Mouse (Mus musculus) forebrain, embryonic 16.5 days (tissue): ENCODE measurements around the gene Gm38392. TPM values are rescaled to one million over a fixed set of nuclear protein-coding genes. Genes with fewer than 3 reads are reported as not detected.

Experiments used
- ATAC-seq: fragments of 200-750 bp; cut with Nextera tagmentation; 2 replicates; pipeline ENCODE4 v1.8.0; 2017; ENCODE audit warnings: mild to moderate bottlenecking, moderate library complexity
- H3K27ac ChIP-seq: fragments of 300-500 bp; sonication (generic); 2 replicates; pipeline ENCODE4 v1.5.1; 2014; ENCODE audit warnings: low read length, control low read depth
- H3K27me3 ChIP-seq: fragments of 300-500 bp; sonication (generic); replicated peaks from 2 replicates; pipeline ENCODE4 v1.6.1; 2014; ENCODE audit warnings: low read length; ENCODE audit not compliant: control insufficient read depth, insufficient read depth
- H3K36me3 ChIP-seq: fragments of 300-500 bp; sonication (generic); 2 replicates; pipeline ENCODE4 v1.6.1; 2014; ENCODE audit not compliant: control insufficient read depth, insufficient read depth
- H3K4me1 ChIP-seq: fragments of 300-500 bp; sonication (generic); replicated peaks from 2 replicates; pipeline ENCODE4 v1.6.1; 2014; ENCODE audit warnings: low read length; ENCODE audit not compliant: control insufficient read depth, insufficient read depth
- H3K4me2 ChIP-seq: fragments of 300-500 bp; sonication (generic); 2 replicates; pipeline ENCODE4 v1.6.1; 2014; ENCODE audit warnings: mild to moderate bottlenecking, low read length, control low read depth
- H3K4me3 ChIP-seq: fragments of 300-500 bp; sonication (generic); replicated peaks from 2 replicates; pipeline ENCODE4 v1.5.1; 2014; ENCODE audit warnings: mild to moderate bottlenecking, low read length, control low read depth
- H3K9ac ChIP-seq: fragments of 300-500 bp; sonication (generic); replicated peaks from 2 replicates; pipeline ENCODE4 v1.6.1; 2014; ENCODE audit warnings: low read depth, low read length, control low read depth
- H3K9me3 ChIP-seq: fragments of 300-500 bp; sonication (generic); 2 replicates; pipeline ENCODE4 v1.6.1; 2016; ENCODE audit warnings: low read length; ENCODE audit not compliant: control insufficient read depth
- WGBS: fragments of 180-500 bp; shearing (Covaris S2); extraction: QIAGEN DNeasy Blood & Tissue Kit; methylation state at CpG from one replicate; pipeline ENCODE4 v1.1.7; 2014; 5-methylcytosine and 5-hydroxymethylcytosine counted together
- polyA plus RNA-seq: library from polyadenylated mRNA; unstranded; fragments of >200 nt; fragmentation: Nextera tagmentation; extraction: Ambion mirVana; gene quantifications from 2 replicates; pipeline ENCODE4 v1.2.1, GENCODE M21; 2015

Gene Gm38392
- polyA plus RNA-seq, 1 experiment from 2014 or later = 0.18 TPM

DNA sequence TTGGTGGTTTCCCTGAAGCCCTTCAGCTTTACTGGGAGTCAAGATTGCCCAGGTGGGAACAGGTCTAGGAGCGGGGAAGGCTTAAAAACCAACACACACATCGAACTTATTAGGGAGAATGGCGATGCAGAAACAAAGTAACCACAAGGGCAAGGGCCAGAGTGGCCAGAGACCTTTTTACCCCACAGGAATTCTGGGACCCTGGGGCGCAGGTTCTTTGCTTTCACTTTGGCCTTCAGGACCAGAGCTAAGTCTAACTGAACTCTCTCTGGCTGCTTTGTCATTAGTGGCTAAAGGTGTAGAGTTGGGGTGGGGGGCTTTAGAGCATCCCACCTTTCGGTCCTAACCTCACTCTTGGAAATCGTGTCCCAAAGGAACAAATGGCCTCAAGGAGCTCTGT is 70.9 kb downstream of the Gm38392 start:
- 14% methylated on average over 6 of the region's 6 CpGs for WGBS
- ATAC-seq = no peak
- Histone ChIP-seq H3K27ac (peak overlapping the region; percentile 100), H3K4me1 (peaks cover 55% of the 10 kb centered on the region), H3K4me2 (peak overlapping the region; percentile 67), H3K9ac (peak overlapping the region; percentile 82), H3K27me3 (no peaks in the 10 kb centered on the region), H3K36me3 (peaks cover 7% of the 10 kb centered on the region; the same call in 1 of the 2 replicates), H3K9me3 (no peaks in the 10 kb centered on the region), H3K4me3 (peak overlapping the region; percentile 84)

DNA sequence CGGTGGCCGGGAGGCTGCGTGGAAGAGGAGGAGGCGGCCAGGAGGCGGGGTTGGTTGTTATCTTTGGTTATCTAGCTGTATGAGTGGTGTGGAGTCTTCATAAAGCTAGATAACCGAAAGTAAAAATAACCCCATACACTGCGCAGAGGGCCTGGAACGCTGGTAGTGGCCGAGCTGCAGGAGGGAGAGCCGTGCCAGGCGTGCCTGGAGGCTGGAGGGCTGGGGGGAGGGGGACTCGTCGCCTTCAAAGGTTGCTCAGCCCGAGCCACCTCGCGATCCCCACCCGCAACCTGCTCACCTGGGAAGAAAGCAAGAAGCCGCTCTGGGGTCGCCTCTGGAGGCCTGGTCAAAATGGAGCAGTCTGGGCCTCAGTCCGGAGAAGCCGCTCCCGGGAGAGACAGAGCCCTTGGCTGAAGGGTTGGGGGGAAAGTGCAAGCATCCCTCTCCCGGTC is 71.4 kb downstream of the Gm38392 start:
- Histone ChIP-seq H3K27ac (peak overlapping the region; percentile 100), H3K27me3 (no peaks in the 10 kb centered on the region), H3K9ac (peak overlapping the region; percentile 82), H3K36me3 (peaks cover 3% of the 10 kb centered on the region; the same call in 1 of the 2 replicates), H3K4me2 (peak overlapping the region; percentile 67), H3K4me3 (peak overlapping the region; percentile 84), H3K9me3 (no peaks in the 10 kb centered on the region), H3K4me1 (peaks cover 54% of the 10 kb centered on the region)
- no peak for ATAC-seq
- WGBS = 7% methylated on average over 23 of the region's 23 CpGs

DNA sequence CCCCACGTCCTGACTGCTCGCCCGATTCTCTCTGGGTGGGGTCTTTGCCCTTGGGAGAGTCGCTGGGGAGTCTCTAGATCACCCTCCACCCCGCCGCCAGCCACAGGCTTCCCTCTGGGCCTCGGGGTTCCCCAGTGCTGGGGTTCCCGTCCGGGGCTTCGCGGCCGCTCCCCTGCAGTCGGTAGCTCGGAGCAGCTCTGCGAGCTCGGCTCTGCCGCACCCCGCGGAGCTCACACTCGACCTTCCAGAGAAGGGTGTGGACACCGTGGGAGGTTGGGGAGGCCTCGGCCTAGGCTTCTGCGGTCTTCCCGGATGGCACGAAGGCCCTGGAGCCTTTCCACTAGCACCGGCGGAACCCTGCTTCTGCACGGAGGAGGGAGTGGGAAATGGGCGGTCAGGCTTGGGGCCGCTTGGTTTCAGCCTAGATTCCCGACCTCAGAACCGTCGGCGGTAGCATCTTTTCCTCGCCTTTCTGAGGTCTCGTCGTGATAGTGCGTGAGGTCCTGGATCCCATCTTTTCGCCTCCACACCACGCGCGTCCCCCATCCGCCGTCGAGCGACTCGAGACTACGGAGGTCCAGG is 71.9 kb downstream of the Gm38392 start:
- Histone ChIP-seq H3K27me3 (no peaks in the 10 kb centered on the region), H3K27ac (peak overlapping the region; percentile 100), H3K36me3 (peaks cover 3% of the 10 kb centered on the region; the same call in 1 of the 2 replicates), H3K4me3 (peak overlapping the region; percentile 84), H3K4me2 (peak overlapping the region; percentile 67), H3K4me1 (peaks cover 49% of the 10 kb centered on the region), H3K9ac (peak overlapping the region; percentile 82), H3K9me3 (no peaks in the 10 kb centered on the region)
- WGBS = 4% methylated on average over 48 of the region's 48 CpGs
- no peak; the same call in 1 of the 2 replicates for ATAC-seq

DNA sequence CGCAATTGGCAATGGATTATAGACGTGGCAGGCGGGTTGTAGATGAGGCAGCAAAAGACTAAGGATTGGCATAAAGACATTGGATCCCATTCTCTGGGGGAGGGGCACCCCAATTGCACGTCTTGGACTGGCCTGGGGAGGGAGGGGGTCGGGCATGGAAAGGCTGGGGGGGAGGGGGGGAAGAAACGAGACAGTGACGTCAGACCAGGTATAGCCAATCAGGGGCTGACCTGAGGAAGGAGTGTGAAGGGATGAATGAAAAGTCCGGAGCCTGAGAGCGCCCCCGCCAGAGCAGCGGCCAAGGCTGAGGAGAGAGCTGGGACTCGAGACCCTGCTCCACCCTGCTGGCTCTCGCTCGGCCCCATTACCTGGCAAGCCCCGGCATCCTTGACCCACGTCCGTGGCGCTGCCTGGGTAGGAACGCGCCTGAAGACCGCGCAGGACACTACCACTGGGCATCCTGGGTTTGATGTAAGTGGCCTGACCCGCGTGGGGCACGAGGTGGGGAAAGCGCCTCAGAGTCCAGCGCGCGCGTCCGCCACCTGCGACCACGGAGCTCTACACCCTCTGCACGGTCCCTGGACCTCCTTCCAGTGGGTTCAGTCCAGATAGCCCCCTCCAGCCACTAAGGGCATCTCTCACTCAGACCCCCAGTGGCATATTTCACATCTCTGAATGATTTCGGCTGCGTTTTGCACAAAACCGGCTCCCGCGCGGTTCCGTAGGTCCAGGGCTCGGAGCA is 72.6 kb downstream of the Gm38392 start:
- H3K4me3 ChIP-seq = peak overlapping the region; percentile 84
- peak; percentile 88 for ATAC-seq
- H3K4me2 ChIP-seq = peak overlapping the region; percentile 67
- no peaks in the 10 kb centered on the region for H3K9me3 ChIP-seq
- peak overlapping the region; percentile 82 for H3K9ac ChIP-seq
- H3K27me3 ChIP-seq = no peaks in the 10 kb centered on the region
- 4% methylated on average over 42 of the region's 42 CpGs for WGBS
- peaks cover 3% of the 10 kb centered on the region; the same call in 1 of the 2 replicates for H3K36me3 ChIP-seq
- H3K27ac ChIP-seq = peak overlapping the region; percentile 100
- peaks cover 42% of the 10 kb centered on the region for H3K4me1 ChIP-seq

DNA sequence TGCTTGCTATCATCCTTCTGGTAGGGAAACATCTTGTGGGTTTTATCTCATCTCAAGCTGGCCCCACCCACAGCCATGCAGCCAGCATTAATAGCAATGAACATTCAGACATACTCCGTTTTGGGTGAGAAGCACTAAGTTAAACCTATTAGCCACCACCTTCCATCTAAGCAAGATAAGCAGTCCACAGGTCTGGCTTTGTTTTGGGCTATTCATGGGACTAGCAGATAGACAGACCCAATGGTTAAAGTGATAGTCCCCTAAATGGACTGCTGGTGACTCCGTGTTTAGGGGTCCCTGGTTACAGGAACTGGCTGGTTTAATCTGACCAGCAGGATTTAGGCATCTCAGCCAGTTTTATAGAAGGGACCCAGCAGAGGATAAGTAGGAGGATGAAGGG is 74.0 kb downstream of the Gm38392 start:
- Histone ChIP-seq H3K36me3 (peaks cover 3% of the 10 kb centered on the region; the same call in 1 of the 2 replicates), H3K4me1 (peaks cover 31% of the 10 kb centered on the region), H3K9me3 (no peaks in the 10 kb centered on the region), H3K27ac (peak overlapping the region; percentile 100), H3K27me3 (no peaks in the 10 kb centered on the region), H3K4me2 (peak overlapping the region; percentile 67), H3K4me3 (peak overlapping the region; percentile 84), H3K9ac (peak overlapping the region; percentile 82)
- ATAC-seq = no peak
- 18% methylated on average over 2 of the region's 2 CpGs for WGBS

DNA sequence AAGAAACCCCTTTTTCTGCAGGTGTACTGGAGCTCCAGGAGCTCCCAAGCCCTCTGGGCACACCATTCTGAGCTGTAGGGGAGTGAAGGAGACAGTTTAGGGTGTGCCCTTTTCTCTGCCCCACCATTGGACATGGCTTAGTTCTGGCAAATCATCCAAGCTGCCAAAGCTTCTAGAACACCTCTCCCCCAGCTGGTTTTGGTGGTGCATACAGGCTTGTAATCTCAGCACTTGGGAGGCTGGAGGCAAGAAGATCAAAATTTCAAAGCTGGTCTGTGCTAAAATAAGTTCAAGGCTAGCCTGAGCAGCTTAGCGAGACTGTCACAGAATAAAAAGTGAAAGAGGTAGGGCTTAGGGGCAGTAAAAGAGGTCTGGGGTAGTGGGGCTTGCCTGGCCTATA is 74.7 kb downstream of the Gm38392 start:
- ATAC-seq = no peak
- Histone ChIP-seq H3K4me1 (peaks cover 27% of the 10 kb centered on the region), H3K27me3 (no peaks in the 10 kb centered on the region), H3K4me3 (peak overlapping the region; percentile 74), H3K27ac (peak overlapping the region; percentile 100), H3K9me3 (no peaks in the 10 kb centered on the region), H3K4me2 (peak overlapping the region; percentile 67), H3K36me3 (peaks cover 3% of the 10 kb centered on the region; the same call in 1 of the 2 replicates), H3K9ac (peak overlapping the region; percentile 55)
- 20% methylated on average over 1 of the region's 1 CpGs for WGBS

DNA sequence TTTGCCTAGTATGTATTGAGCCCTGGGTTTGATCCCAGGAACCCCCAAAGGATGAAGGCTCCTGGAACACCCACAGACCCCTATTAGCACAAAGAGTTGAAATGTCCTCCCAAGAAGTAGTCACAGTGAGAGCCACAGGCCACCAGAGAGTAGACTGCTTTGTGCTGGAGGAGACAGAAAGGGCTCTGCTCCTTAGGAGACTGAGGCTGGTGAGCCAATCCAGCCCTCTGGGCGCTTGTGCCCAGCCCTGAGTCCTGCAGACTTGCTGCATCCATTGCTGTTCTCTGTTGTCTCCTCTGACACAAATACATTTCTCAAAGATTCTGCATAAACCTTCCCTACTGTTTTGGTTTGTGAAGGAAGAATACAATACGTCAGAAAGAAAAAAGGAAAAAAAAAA is 76.1 kb downstream of the Gm38392 start:
- Histone ChIP-seq H3K36me3 (peaks cover 3% of the 10 kb centered on the region; the same call in 1 of the 2 replicates), H3K9me3 (no peaks in the 10 kb centered on the region), H3K4me2 (peak overlapping the region; percentile 67), H3K27ac (peak overlapping the region; percentile 100), H3K9ac (peak overlapping the region; percentile 100), H3K4me1 (peaks cover 33% of the 10 kb centered on the region), H3K27me3 (no peaks in the 10 kb centered on the region), H3K4me3 (peak overlapping the region; percentile 74)
- ATAC-seq = no peak
- WGBS = 10% methylated on average over 2 of the region's 2 CpGs

DNA sequence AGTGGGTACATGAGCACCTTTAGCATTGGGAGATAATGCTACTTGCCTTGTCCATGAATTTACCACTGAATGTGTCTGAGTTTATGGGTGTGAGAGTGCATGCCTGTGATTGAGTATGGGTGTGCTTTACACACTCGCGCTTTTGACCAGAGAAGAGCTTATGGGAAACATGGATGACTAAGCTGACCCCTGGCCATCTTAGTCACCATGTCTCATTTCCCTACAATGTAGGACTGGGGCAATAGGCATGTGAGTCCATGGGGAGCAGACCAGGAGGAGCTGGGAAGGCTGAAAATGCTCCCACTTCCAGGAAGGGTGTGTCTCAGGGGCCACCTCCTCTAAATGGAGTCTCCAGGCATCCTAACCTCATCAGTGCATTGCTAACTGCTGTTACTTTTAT is 76.9 kb downstream of the Gm38392 start:
- H3K4me1 ChIP-seq = peaks cover 41% of the 10 kb centered on the region
- H3K36me3 ChIP-seq = peaks cover 3% of the 10 kb centered on the region; the same call in 1 of the 2 replicates
- peak overlapping the region; percentile 74 for H3K4me3 ChIP-seq
- H3K9me3 ChIP-seq = no peaks in the 10 kb centered on the region
- peak overlapping the region; percentile 100 for H3K27ac ChIP-seq
- peak overlapping the region; percentile 67 for H3K4me2 ChIP-seq
- no peak for ATAC-seq
- no peaks in the 10 kb centered on the region for H3K27me3 ChIP-seq
- H3K9ac ChIP-seq = peak overlapping the region; percentile 100
- WGBS = 7% methylated on average over 2 of the region's 2 CpGs

DNA sequence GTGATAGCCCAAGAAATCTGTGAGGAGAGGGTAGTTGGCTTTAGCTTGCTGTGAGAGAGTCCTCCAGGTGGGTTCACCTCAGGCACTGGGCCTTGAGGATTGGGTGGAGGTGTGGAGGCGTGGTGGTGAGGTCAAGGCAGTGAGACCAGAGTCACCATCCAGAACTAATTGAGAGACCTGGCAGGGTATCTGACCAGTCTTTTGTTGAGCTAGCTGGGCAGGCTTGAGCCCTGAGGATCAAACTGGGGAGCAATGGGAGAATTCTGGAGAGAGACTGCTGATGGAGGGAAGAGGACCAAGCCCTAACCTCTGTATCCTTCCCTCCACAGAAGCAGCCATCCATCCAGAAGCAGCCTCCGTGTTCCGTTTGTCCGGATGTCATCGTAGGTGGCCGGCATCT is 77.7 kb downstream of the Gm38392 start:
- ATAC-seq = no peak
- peaks cover 49% of the 10 kb centered on the region for H3K4me1 ChIP-seq

More for the DNA sequence above, 77.7 kb downstream of the Gm38392 start:
- H3K9ac ChIP-seq = peak overlapping the region; percentile 100
- H3K4me3 ChIP-seq = peak overlapping the region; percentile 74
- peak overlapping the region; percentile 100 for H3K27ac ChIP-seq
- H3K9me3 ChIP-seq = no peaks in the 10 kb centered on the region
- peak overlapping the region; percentile 67 for H3K4me2 ChIP-seq
- no peaks in the 10 kb centered on the region for H3K27me3 ChIP-seq
- 10% methylated on average over 6 of the region's 6 CpGs for WGBS
- no peaks in the 10 kb centered on the region for H3K36me3 ChIP-seq
